Mouse (Mus musculus) neural tube, embryonic 13.5 days (tissue): ENCODE results near the gene Pcca. TPM values are rescaled to one million over a fixed set of nuclear protein-coding genes. Genes with fewer than 3 reads are reported as not detected.
A peak's percentile ranks its signal among the peaks of the same experiment; 100 is the strongest.

Experiments used
- ATAC-seq: fragments of 200-750 bp; cut with Nextera tagmentation; 2 replicates; pipeline ENCODE4 v1.8.0; 2017; ENCODE audit warnings: low read depth, mild to moderate bottlenecking, moderate TSS enrichment, moderate library complexity
- H3K27ac ChIP-seq: fragments of 300-500 bp; sonication (generic); replicated peaks from 2 replicates; pipeline ENCODE4 v1.5.1; 2015; ENCODE audit warnings: moderate library complexity, mild to moderate bottlenecking, inconsistent platforms
- H3K27me3 ChIP-seq: fragments of 300-500 bp; sonication (generic); 2 replicates; pipeline ENCODE4 v1.6.1; 2015; ENCODE audit warnings: mild to moderate bottlenecking, inconsistent platforms
- H3K36me3 ChIP-seq: fragments of 300-500 bp; sonication (generic); 2 replicates; pipeline ENCODE4 v1.6.1; 2015; ENCODE audit warnings: mild to moderate bottlenecking, inconsistent platforms
- H3K4me1 ChIP-seq: fragments of 300-500 bp; sonication (generic); replicated peaks from 2 replicates; pipeline ENCODE4 v1.6.1; 2015; ENCODE audit warnings: inconsistent platforms
- H3K4me2 ChIP-seq: fragments of 300-500 bp; sonication (generic); 2 replicates; pipeline ENCODE4 v1.6.1; 2015; ENCODE audit warnings: inconsistent platforms, mild to moderate bottlenecking, moderate library complexity
- H3K4me3 ChIP-seq: fragments of 300-500 bp; sonication (generic); 2 replicates; pipeline ENCODE4 v1.5.1; 2015; ENCODE audit warnings: mild to moderate bottlenecking, inconsistent platforms
- H3K9ac ChIP-seq: fragments of 300-500 bp; sonication (generic); 2 replicates; pipeline ENCODE4 v1.6.1; 2015; ENCODE audit warnings: moderate library complexity, mild to moderate bottlenecking, inconsistent platforms
- H3K9me3 ChIP-seq: fragments of 300-500 bp; sonication (generic); 2 replicates; pipeline ENCODE4 v1.6.1; 2016; ENCODE audit warnings: inconsistent platforms
- WGBS: fragments of 180-500 bp; shearing (Covaris S2); methylation state at CpG from one replicate; pipeline ENCODE4 v1.1.7; 2015; 5-methylcytosine and 5-hydroxymethylcytosine counted together
- polyA plus RNA-seq: library from polyadenylated mRNA; unstranded; fragments of >200 nt; fragmentation: Nextera tagmentation; extraction: Ambion mirVana; gene quantifications from 2 replicates; pipeline ENCODE4 v1.2.1, GENCODE M21; 2015

The Pcca gene
- polyA plus RNA-seq, 1 experiment from 2014 or later: 28.2 TPM

- Histone ChIP-seq H3K27ac (no peak overlapping the region), H3K9me3 (no peaks in the 10 kb centered on the region), H3K36me3 (no peaks in the 10 kb centered on the region), H3K9ac (no peak overlapping the region), H3K27me3 (no peaks in the 10 kb centered on the region), H3K4me3 (no peak overlapping the region), H3K4me2 (no peak overlapping the region), H3K4me1 (peaks cover 12% of the 10 kb centered on the region)
- no peak for ATAC-seq
- 88% methylated on average over 1 of the region's 1 CpGs for WGBS
Observed at GRCm38 (mm10) chr14:122683645-122684044, 149.5 kb downstream of the Pcca start.

GRCm38 (mm10) chr14:122684250-122684649 lies 150.1 kb downstream of the Pcca start:
- no peak overlapping the region for H3K9ac ChIP-seq
- no peak overlapping the region for H3K4me3 ChIP-seq
- no peaks in the 10 kb centered on the region for H3K36me3 ChIP-seq
- H3K27me3 ChIP-seq: no peaks in the 10 kb centered on the region
- ATAC-seq: no peak
- H3K4me1 ChIP-seq: peaks cover 12% of the 10 kb centered on the region
- H3K9me3 ChIP-seq: no peaks in the 10 kb centered on the region
- H3K27ac ChIP-seq: peak overlapping the region; percentile 23; the same call in 1 of the 2 replicates
- no peak overlapping the region for H3K4me2 ChIP-seq
- WGBS: 69% methylated on average over 4 of the region's 4 CpGs

DNA sequence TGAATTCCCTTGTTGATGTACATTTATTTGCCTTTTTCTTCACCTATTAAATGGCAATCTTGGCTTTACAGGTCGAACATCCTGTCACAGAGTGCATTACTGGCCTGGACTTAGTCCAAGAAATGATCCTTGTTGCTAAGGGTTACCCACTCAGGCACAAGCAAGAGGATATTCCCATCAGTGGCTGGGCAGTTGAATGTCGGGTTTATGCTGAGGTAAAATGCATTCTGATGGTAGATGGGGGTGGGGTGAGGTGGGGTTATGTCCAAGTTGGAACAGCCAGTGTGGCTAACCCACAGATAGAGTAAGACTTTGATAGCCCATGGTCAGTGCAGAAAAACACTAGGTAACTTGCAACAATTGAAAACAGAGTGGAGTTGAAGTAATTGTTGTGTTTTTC lies 150.7 kb downstream of the Pcca start:
- 33% methylated on average over 2 of the region's 2 CpGs for WGBS
- Histone ChIP-seq H3K9me3 (no peaks in the 10 kb centered on the region), H3K4me3 (no peak overlapping the region), H3K36me3 (no peaks in the 10 kb centered on the region), H3K4me1 (peaks cover 12% of the 10 kb centered on the region), H3K9ac (no peak overlapping the region), H3K27me3 (no peaks in the 10 kb centered on the region), H3K4me2 (no peak overlapping the region), H3K27ac (no peak overlapping the region)
- peak; percentile 50; the same call in 1 of the 2 replicates for ATAC-seq

DNA sequence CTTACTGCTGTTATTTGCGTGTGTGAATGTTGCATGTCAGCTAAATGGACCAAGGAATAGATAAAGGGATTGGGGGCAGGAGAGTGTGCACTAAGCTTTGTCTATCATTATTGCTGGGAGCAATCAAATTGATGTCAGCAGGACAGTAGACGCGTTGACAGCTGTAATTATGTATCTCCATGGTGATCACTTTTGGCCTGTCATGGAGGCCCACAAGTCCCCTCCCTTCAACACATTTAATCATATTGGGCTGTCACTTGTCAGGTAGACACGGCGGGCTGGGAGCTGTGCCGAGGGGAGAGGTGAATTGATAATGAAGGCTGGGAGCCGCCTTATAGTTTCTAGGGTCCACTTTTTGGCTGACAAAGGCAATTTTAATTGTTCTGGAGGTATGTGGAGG lies 153.3 kb downstream of the Pcca start:
- 69% methylated on average over 7 of the region's 7 CpGs for WGBS
- H3K9ac ChIP-seq: no peak overlapping the region
- no peaks in the 10 kb centered on the region for H3K9me3 ChIP-seq
- H3K4me2 ChIP-seq: no peak overlapping the region
- peaks cover 12% of the 10 kb centered on the region for H3K4me1 ChIP-seq
- H3K27ac ChIP-seq: no peak overlapping the region
- 0 out of 2 replicates have a peak, but pooled peaks cover 4% of the 10 kb centered on the region for H3K36me3 ChIP-seq
- H3K4me3 ChIP-seq: no peak overlapping the region
- ATAC-seq: no peak
- H3K27me3 ChIP-seq: no peaks in the 10 kb centered on the region

DNA sequence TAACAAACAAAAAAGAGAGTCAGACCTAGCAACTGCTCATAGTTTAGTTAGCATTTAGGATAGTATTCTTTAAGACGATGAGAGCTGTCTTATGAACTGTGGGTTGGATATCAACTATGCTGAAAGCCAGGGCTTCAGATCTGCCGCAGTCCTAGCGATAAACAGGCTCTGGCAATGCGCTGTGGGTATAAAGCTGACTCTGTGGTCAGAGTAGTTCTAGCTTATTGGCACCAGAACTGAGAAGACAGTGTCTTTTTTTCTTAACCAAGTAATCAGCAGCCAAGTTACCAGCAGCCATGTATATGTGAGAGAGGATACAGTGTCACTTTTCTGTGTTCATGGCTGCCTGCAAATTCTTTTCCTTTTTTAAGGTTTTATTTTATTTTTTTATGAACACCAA lies 154.3 kb downstream of the Pcca start:
- Histone ChIP-seq H3K27ac (no peak overlapping the region), H3K9ac (no peak overlapping the region), H3K36me3 (peaks cover 5% of the 10 kb centered on the region; the same call in 1 of the 2 replicates), H3K9me3 (no peaks in the 10 kb centered on the region), H3K4me1 (peaks cover 12% of the 10 kb centered on the region), H3K27me3 (no peaks in the 10 kb centered on the region), H3K4me2 (no peak overlapping the region), H3K4me3 (no peak overlapping the region)
- WGBS: 94% methylated on average over 4 of the region's 4 CpGs
- no peak for ATAC-seq

- Histone ChIP-seq H3K9me3 (no peaks in the 10 kb centered on the region), H3K4me3 (no peak overlapping the region), H3K36me3 (peaks cover 5% of the 10 kb centered on the region; the same call in 1 of the 2 replicates), H3K4me1 (peaks cover 9% of the 10 kb centered on the region), H3K27ac (no peak overlapping the region), H3K9ac (no peak overlapping the region), H3K4me2 (no peak overlapping the region), H3K27me3 (no peaks in the 10 kb centered on the region)
- no peak for ATAC-seq
- WGBS: 71% methylated on average over 17 of the region's 17 CpGs
Observed at GRCm38 (mm10) chr14:122689136-122689815, 155.2 kb downstream of the Pcca start.

DNA sequence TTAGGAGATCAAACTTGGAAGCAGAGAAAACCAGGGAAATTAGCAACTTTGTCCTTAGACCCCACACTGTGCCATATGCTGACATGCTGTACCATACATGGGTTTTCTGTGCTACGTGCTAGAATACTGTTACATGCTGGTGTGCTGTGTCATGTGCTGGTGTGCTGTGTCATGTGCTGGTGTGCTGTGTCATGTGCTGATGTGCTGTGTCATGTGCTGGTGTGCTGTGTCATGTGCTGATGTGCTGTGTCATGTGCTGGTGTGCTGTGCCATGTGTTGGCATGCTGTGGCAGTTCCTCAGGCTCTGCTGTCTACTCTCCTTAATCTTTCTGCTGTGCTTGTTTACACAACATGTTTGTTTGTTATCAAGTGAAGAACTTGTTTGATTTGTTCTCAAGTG lies 157.4 kb downstream of the Pcca start:
- Histone ChIP-seq H3K27me3 (no peaks in the 10 kb centered on the region), H3K4me1 (no peaks in the 10 kb centered on the region), H3K36me3 (peaks cover 5% of the 10 kb centered on the region; the same call in 1 of the 2 replicates), H3K9ac (no peak overlapping the region), H3K4me2 (no peak overlapping the region), H3K9me3 (no peaks in the 10 kb centered on the region), H3K27ac (no peak overlapping the region), H3K4me3 (no peak overlapping the region)
- 97% methylated on average over 1 of the region's 1 CpGs for WGBS
- no peak for ATAC-seq

DNA sequence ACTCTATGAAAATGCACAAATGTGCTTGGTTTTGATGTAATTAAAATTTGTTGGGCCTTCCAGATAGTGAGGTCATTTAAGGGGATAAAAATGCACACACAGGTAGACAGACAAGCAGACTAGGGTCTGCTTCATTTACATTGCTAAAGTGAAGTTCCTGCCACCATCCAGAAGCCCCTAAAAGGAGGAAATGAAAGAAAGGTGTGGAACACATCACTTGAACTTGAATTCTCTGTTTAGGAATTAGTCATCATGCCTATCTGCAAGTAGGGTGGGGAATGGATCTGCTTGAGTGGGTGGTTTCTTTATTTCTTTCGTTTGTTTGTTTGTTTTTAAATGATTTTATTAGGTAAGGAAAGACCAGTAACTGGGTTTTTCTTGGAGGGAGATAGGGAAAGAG lies 166.2 kb downstream of the Pcca start:
- Histone ChIP-seq H3K27ac (no peak overlapping the region), H3K4me2 (no peak overlapping the region), H3K4me1 (no peaks in the 10 kb centered on the region), H3K4me3 (no peak overlapping the region), H3K9me3 (no peaks in the 10 kb centered on the region), H3K36me3 (peaks cover 3% of the 10 kb centered on the region; the same call in 1 of the 2 replicates), H3K9ac (no peak overlapping the region), H3K27me3 (no peaks in the 10 kb centered on the region)
- WGBS: 79% methylated on average over 1 of the region's 1 CpGs
- no peak for ATAC-seq

DNA sequence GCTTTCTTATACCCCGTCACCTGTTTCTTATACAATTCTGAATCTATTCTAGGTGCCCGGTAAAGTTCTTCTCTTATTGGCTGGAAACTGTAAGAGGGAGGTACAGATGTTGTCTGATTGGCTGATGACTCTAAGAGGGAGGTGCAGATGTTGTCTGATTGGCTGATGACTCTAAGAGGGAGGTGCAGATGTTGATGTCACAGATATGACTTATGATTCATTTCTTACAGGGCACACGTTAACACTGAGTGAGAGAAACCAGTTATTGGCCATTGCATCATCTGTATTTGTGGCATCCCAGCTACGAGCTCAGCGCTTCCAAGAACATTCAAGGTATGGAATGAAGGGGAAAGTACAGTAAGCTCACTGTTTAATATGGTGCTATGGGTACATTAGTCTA lies 179.7 kb downstream of the Pcca start:
- no peaks in the 10 kb centered on the region for H3K4me1 ChIP-seq
- no peak overlapping the region for H3K4me3 ChIP-seq
- no peaks in the 10 kb centered on the region for H3K36me3 ChIP-seq
- no peaks in the 10 kb centered on the region for H3K27me3 ChIP-seq
- 96% methylated on average over 5 of the region's 5 CpGs for WGBS
- no peak overlapping the region for H3K4me2 ChIP-seq
- no peaks in the 10 kb centered on the region for H3K9me3 ChIP-seq
- no peak for ATAC-seq
- H3K27ac ChIP-seq: no peak overlapping the region
- H3K9ac ChIP-seq: no peak overlapping the region

DNA sequence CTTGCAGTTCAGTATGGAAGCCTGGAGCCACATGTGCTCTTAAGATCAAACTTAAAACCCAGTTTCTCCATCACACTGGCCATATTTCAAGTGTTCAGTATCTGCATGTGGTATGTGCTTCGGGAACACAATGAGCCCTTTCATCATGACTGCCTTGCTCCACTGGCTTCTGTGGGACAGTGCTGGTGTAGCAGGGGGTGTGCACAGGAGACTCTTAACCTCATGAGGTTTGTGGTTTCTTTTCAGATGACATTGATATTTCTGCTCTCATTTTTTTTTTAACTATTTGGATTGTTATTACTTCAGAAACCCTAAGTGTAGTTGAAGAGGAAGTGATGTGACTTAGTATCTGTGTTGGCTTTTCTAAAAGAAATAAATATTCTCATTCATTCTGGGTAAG lies 180.8 kb downstream of the Pcca start:
- no peaks in the 10 kb centered on the region for H3K36me3 ChIP-seq
- no peak for ATAC-seq
- no peak overlapping the region for H3K4me3 ChIP-seq
- H3K9ac ChIP-seq: no peak overlapping the region
- no peaks in the 10 kb centered on the region for H3K27me3 ChIP-seq
- H3K4me1 ChIP-seq: peaks cover under 1% of the 10 kb centered on the region
- WGBS: 60% methylated on average over 1 of the region's 1 CpGs
- no peaks in the 10 kb centered on the region for H3K9me3 ChIP-seq
- H3K4me2 ChIP-seq: no peak overlapping the region
- no peak overlapping the region for H3K27ac ChIP-seq

GRCm38 (mm10) chr14:122716057-122716456 lies 181.9 kb downstream of the Pcca start:
- no peaks in the 10 kb centered on the region for H3K27me3 ChIP-seq
- H3K9me3 ChIP-seq: no peaks in the 10 kb centered on the region
- H3K36me3 ChIP-seq: no peaks in the 10 kb centered on the region
- no peak overlapping the region for H3K27ac ChIP-seq
- H3K4me2 ChIP-seq: no peak overlapping the region
- no peak overlapping the region for H3K4me3 ChIP-seq
- no peak for ATAC-seq
- peaks cover 12% of the 10 kb centered on the region for H3K4me1 ChIP-seq
- no peak overlapping the region for H3K9ac ChIP-seq

DNA sequence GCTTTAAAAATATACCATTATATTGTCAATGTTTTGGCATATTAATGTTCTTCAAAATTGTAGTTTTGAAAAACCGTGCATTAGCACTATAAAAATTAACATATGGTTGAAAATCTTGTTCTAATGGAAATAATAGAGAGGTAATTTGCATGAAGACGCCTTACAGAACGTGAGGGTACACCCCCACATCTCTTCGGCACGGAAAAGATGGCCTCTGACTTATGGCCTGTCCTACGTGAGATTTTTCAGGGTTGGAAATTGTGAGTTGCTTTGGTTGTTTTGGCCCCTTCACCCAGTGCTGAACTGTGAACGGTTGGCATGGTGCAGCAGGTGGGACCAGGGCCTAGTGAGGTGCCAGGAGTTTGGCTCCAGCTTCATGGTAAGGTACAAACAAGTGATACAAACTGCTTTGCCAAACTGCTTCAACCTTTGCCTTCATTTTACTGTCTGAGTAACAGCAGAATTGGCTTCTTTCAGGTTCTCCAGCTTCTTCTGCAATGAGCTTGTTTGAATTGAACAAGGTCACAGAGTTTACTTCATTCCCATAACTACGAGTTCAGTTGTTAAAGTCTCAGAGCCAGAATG lies 185.5 kb downstream of the Pcca start:
- 73% methylated on average over 8 of the region's 8 CpGs for WGBS
- Histone ChIP-seq H3K9ac (no peak overlapping the region), H3K4me3 (no peak overlapping the region), H3K36me3 (no peaks in the 10 kb centered on the region), H3K27me3 (no peaks in the 10 kb centered on the region), H3K27ac (no peak overlapping the region), H3K9me3 (no peaks in the 10 kb centered on the region), H3K4me1 (peaks cover 20% of the 10 kb centered on the region), H3K4me2 (no peak overlapping the region)
- ATAC-seq: no peak

DNA sequence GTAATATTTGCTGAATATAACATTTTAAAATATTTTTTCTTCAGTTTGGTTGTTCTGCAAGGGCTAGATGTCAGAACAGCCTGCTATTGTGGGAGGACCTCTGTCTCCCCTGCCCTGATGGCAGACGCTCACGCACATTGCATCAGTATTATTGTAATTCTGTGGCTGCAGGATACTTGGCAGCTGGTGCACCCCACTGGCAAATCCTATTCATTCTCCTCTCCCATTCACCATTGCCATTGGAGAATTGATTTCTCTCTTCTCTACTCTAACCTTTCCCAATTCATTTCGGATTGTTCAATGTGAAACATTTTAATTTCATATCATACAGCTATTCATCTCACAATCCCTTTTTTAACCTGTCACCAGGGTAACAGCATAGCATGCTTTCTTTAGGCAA lies 186.9 kb downstream of the Pcca start:
- peak; percentile 87 for ATAC-seq
- Histone ChIP-seq H3K27ac (0 out of 2 replicates have a peak overlapping the region, but pooled peaks have one; percentile 11), H3K9ac (no peak overlapping the region), H3K9me3 (no peaks in the 10 kb centered on the region), H3K4me1 (peaks cover 20% of the 10 kb centered on the region), H3K27me3 (no peaks in the 10 kb centered on the region), H3K36me3 (no peaks in the 10 kb centered on the region), H3K4me3 (no peak overlapping the region), H3K4me2 (no peak overlapping the region)
- 21% methylated on average over 3 of the region's 3 CpGs for WGBS
